In genomic region chr14:103468691-103469463, GRCm38 (mm10) we compare ENCODE assay signal across 8 mouse cellular contexts. TPM values are rescaled to one million over a fixed set of nuclear protein-coding genes. Genes with fewer than 3 reads are reported as not detected.
DNase-seq lines count a peak whose midpoint lies in the region; ATAC-seq and TF ChIP-seq lines count a peak whose summit lies in the region.

No protein-coding gene starts in this region.

- no peak for TF ChIP-seq CTCF in bone marrow, adult 2 months (IDR thresholded peaks at IDR 0.05; ENCODE audit: control insufficient read depth, insufficient read depth, low read length)

- 65% methylated on average over 12 of the region's 12 CpGs for WGBS in liver, embryonic 12.5 days (ENCODE audit: insufficient replicate concordance)
- WGBS in bone marrow, adult 2 months = 47% methylated on average over 12 of the region's 12 CpGs

- no peaks in the 10 kb centered on the region for H3K36me3 ChIP-seq in liver, embryonic 12.5 days

- no peak overlapping the region for H3K27ac ChIP-seq in liver, embryonic 12.5 days
- H3K27ac ChIP-seq in bone marrow, adult 2 months (ENCODE audit: control insufficient read depth, insufficient read depth, low read depth, low read length, poor library complexity) = no peak overlapping the region

- H3K9me3 ChIP-seq in liver, embryonic 12.5 days (replicated peaks) = no peaks in the 10 kb centered on the region

- H3K27me3 ChIP-seq in liver, embryonic 12.5 days (replicated peaks) = no peaks in the 10 kb centered on the region

- no peak for DNase-seq in frontal cortex, postnatal 14 days (ENCODE audit: low spot score in 2 of 2)
- no peak for DNase-seq in liver
- DNase-seq in naive thymus-derived CD4-positive, alpha-beta T cell, adult 2 months (ENCODE audit: low read depth) = peak; percentile 77
- no peak for DNase-seq in urinary bladder, postnatal 25 days (ENCODE audit: low spot score)
- DNase-seq in spleen, postnatal 4 days (ENCODE audit: low spot score in 2 of 2) = no peak

- H3K9ac ChIP-seq in liver, embryonic 12.5 days = no peak overlapping the region

- TF ChIP-seq POLR2A in bone marrow, adult 2 months (IDR thresholded peaks at IDR 0.05; ENCODE audit: borderline replicate concordance, control insufficient read depth, low read depth, low read length) = no peak

- H3K4me3 ChIP-seq in liver, embryonic 12.5 days = no peak overlapping the region
- H3K4me3 ChIP-seq in bone marrow, adult 2 months (replicated peaks; ENCODE audit: control insufficient read depth, low read depth, low read length) = peak overlapping the region; percentile 57

- peak overlapping the region; percentile 42; the same call in 1 of the 2 replicates for H3K4me2 ChIP-seq in liver, embryonic 12.5 days

- peak; percentile 25; the same call in 1 of the 2 replicates for ATAC-seq in frontal cortex, adult (ENCODE audit: low TSS enrichment)
- no peak for ATAC-seq in liver, embryonic 12.5 days

- H3K4me1 ChIP-seq in liver, embryonic 12.5 days = no peaks in the 10 kb centered on the region
- no peaks in the 10 kb centered on the region; the same call in none of the 2 replicates for H3K4me1 ChIP-seq in bone marrow, adult 2 months (ENCODE audit: control insufficient read depth, insufficient read depth, low read length)

RNA-seq across cellular contexts. Expression of gene Scel, which starts 44.3 kb away (rescaled TPM):
- polyA plus RNA-seq in liver, embryonic 12.5 days (2016; fragmentation: Nextera tagmentation; extraction: Ambion mirVana) = 0.16 and 0.17 TPM in 2 replicates
- polyA plus RNA-seq in bone marrow, adult 2 months (2011; ENCODE audit: insufficient read depth, insufficient read length, low replicate concordance, missing spikeins) = not detected in 2 replicates
